Mouse (Mus musculus): ENCODE data around the gene Plcb1.

GRCm38 (mm10) chr2:135263943-135264342 lies 478.1 kb downstream of the Plcb1 start:
- TF ChIP-seq CTCF (IDR thresholded peaks at IDR 0.05; ENCODE audit: control insufficient read depth, insufficient read depth, insufficient read length) (no peak), MYOD1 (IDR thresholded peaks at IDR 0.05; ENCODE audit: control insufficient read depth, insufficient read length, low read depth) (no peak), USF1 (IDR thresholded peaks at IDR 0.05; ENCODE audit: low read depth) (no peak)
